ENCODE assay signal across 8 mouse cellular contexts in genomic region chr3:95700233-95700681, GRCm38 (mm10). TPM values are rescaled to one million over a fixed set of nuclear protein-coding genes. Genes with fewer than 3 reads are reported as not detected.
DNase-seq lines count a peak whose midpoint lies in the region; ATAC-seq and TF ChIP-seq lines count a peak whose summit lies in the region.

No protein-coding gene starts in this region.

- TF ChIP-seq POLR2A in thymus, adult 2 months (IDR thresholded peaks at IDR 0.05; ENCODE audit: control insufficient read depth, extremely low read depth, insufficient read depth, low read length, poor library complexity), result no peak

- H3K9me3 ChIP-seq in heart, embryonic 10.5 days, result no peaks in the 10 kb centered on the region
- H3K9me3 ChIP-seq in heart, embryonic 12.5 days (replicated peaks), result no peaks in the 10 kb centered on the region
- H3K9me3 ChIP-seq in midbrain, embryonic 16.5 days (replicated peaks; ENCODE audit: control insufficient read depth, low read length, poor library complexity, severe bottlenecking), result no peaks in the 10 kb centered on the region
- H3K9me3 ChIP-seq in midbrain, embryonic 11.5 days (ENCODE audit: control insufficient read depth, low read length), result no peaks in the 10 kb centered on the region

- DNase-seq in heart, embryonic 10.5 days (ENCODE audit: low spot score), result no peak
- DNase-seq in midbrain, embryonic 11.5 days (ENCODE audit: low spot score, missing footprints), result no peak
- peak; percentile 54 for DNase-seq in gastrocnemius, postnatal 10 days
- DNase-seq in testis, postnatal 14 days (ENCODE audit: low spot score), result peak; percentile 49
- DNase-seq in thymus, adult 2 months, result no peak
- DNase-seq in spleen, postnatal 4 days (ENCODE audit: low spot score in 2 of 2), result no peak

- H3K27me3 ChIP-seq in heart, embryonic 10.5 days (ENCODE audit: insufficient read depth, poor library complexity, severe bottlenecking), result no peaks in the 10 kb centered on the region
- no peaks in the 10 kb centered on the region for H3K27me3 ChIP-seq in heart, embryonic 12.5 days (replicated peaks)
- no peaks in the 10 kb centered on the region for H3K27me3 ChIP-seq in midbrain, embryonic 16.5 days (ENCODE audit: control insufficient read depth, insufficient read depth, low read depth, low read length)
- H3K27me3 ChIP-seq in midbrain, embryonic 11.5 days (ENCODE audit: control insufficient read depth, insufficient read depth, low read length), result no peaks in the 10 kb centered on the region
- H3K27me3 ChIP-seq in thymus, adult 2 months (ENCODE audit: control insufficient read depth, insufficient read depth, low read length), result no peaks in the 10 kb centered on the region

- no peaks in the 10 kb centered on the region for H3K36me3 ChIP-seq in heart, embryonic 10.5 days
- H3K36me3 ChIP-seq in heart, embryonic 12.5 days, result no peaks in the 10 kb centered on the region
- H3K36me3 ChIP-seq in midbrain, embryonic 16.5 days (ENCODE audit: control insufficient read depth, insufficient read depth, low read length), result no peaks in the 10 kb centered on the region
- no peaks in the 10 kb centered on the region for H3K36me3 ChIP-seq in midbrain, embryonic 11.5 days (ENCODE audit: control insufficient read depth, insufficient read depth, low read length)
- H3K36me3 ChIP-seq in thymus, adult 2 months (ENCODE audit: control insufficient read depth, insufficient read depth, low read length), result no peaks in the 10 kb centered on the region

- ATAC-seq in heart, embryonic 12.5 days (ENCODE audit: insufficient number of reproducible peaks, low FRiP score), result no peak
- ATAC-seq in midbrain, embryonic 16.5 days, result 0 out of 2 replicates have a peak, but pooled peaks have one; percentile 42
- no peak for ATAC-seq in midbrain, embryonic 11.5 days (ENCODE audit: low FRiP score)

- H3K9ac ChIP-seq in heart, embryonic 12.5 days, result no peak overlapping the region
- H3K9ac ChIP-seq in midbrain, embryonic 16.5 days (ENCODE audit: low read depth, low read length), result no peak overlapping the region
- no peak overlapping the region for H3K9ac ChIP-seq in midbrain, embryonic 11.5 days (ENCODE audit: low read length)

- no peak for TF ChIP-seq CTCF in thymus, adult 2 months (IDR thresholded peaks at IDR 0.05; ENCODE audit: borderline replicate concordance, control insufficient read depth, extremely low read depth, insufficient read depth, low read length, poor library complexity)

- peaks cover 42% of the 10 kb centered on the region for H3K4me1 ChIP-seq in heart, embryonic 10.5 days
- peaks cover 41% of the 10 kb centered on the region for H3K4me1 ChIP-seq in heart, embryonic 12.5 days (replicated peaks)
- peaks cover 5% of the 10 kb centered on the region for H3K4me1 ChIP-seq in midbrain, embryonic 16.5 days (ENCODE audit: control insufficient read depth, insufficient read depth, low read length)
- peaks cover 12% of the 10 kb centered on the region for H3K4me1 ChIP-seq in midbrain, embryonic 11.5 days (ENCODE audit: control insufficient read depth, insufficient read depth, low read length)
- H3K4me1 ChIP-seq in thymus, adult 2 months (replicated peaks; ENCODE audit: control insufficient read depth, insufficient read depth, low read length), result no peaks in the 10 kb centered on the region

- no peak overlapping the region for H3K4me2 ChIP-seq in heart, embryonic 12.5 days
- H3K4me2 ChIP-seq in midbrain, embryonic 16.5 days (ENCODE audit: low read length), result no peak overlapping the region
- H3K4me2 ChIP-seq in midbrain, embryonic 11.5 days, result no peak overlapping the region

- H3K4me3 ChIP-seq in heart, embryonic 10.5 days, result no peak overlapping the region
- H3K4me3 ChIP-seq in heart, embryonic 12.5 days, result no peak overlapping the region
- H3K4me3 ChIP-seq in midbrain, embryonic 16.5 days (ENCODE audit: low read depth, low read length), result no peak overlapping the region
- no peak overlapping the region for H3K4me3 ChIP-seq in midbrain, embryonic 11.5 days (ENCODE audit: low read depth, low read length)
- no peak overlapping the region for H3K4me3 ChIP-seq in thymus, adult 2 months (ENCODE audit: control insufficient read depth, insufficient read depth, low read length)

- 64% methylated on average over 6 of the region's 6 CpGs for WGBS in heart, embryonic 10.5 days
- 63% methylated on average over 6 of the region's 6 CpGs for WGBS in heart, embryonic 12.5 days
- WGBS in midbrain, embryonic 16.5 days, result 62% methylated on average over 6 of the region's 6 CpGs
- 66% methylated on average over 6 of the region's 6 CpGs for WGBS in midbrain, embryonic 11.5 days
- 94% methylated on average over 6 of the region's 6 CpGs for WGBS in thymus, adult 2 months

- peak overlapping the region; percentile 57; the same call in 1 of the 2 replicates for H3K27ac ChIP-seq in heart, embryonic 10.5 days
- no peak overlapping the region for H3K27ac ChIP-seq in heart, embryonic 12.5 days (ENCODE audit: poor library complexity, severe bottlenecking)
- H3K27ac ChIP-seq in midbrain, embryonic 16.5 days (ENCODE audit: low read length), result no peak overlapping the region
- H3K27ac ChIP-seq in midbrain, embryonic 11.5 days (ENCODE audit: low read depth, low read length), result no peak overlapping the region
- no peak overlapping the region for H3K27ac ChIP-seq in thymus, adult 2 months (ENCODE audit: control insufficient read depth, insufficient read depth, low read length)

RNA-seq across cellular contexts. Expression of gene Adamtsl4, which starts 12.5 kb away (rescaled TPM):
- 4.2 and 5.7 TPM in 2 replicates for polyA plus RNA-seq in heart, embryonic 10.5 days (2016; fragmentation: Nextera tagmentation; extraction: Ambion mirVana)
- polyA plus RNA-seq in heart, embryonic 12.5 days (2016; fragmentation: Nextera tagmentation; extraction: Ambion mirVana), result 4.3 and 4.9 TPM in 2 replicates
- polyA plus RNA-seq in midbrain, embryonic 16.5 days (2015; fragmentation: Nextera tagmentation; extraction: Ambion mirVana), result 0.80 and 1.0 TPM in 2 replicates
- polyA plus RNA-seq in midbrain, embryonic 11.5 days (2014; fragmentation: Nextera tagmentation; extraction: Ambion mirVana), result 0.28 and 0.52 TPM in 2 replicates
- 10 to 100 TPM; 23.9 to 26.3 TPM for total RNA-seq in gastrocnemius, postnatal 10 days (2021)
- 3.1 and 4.1 TPM in 2 replicates for polyA plus RNA-seq in thymus, adult 2 months (2012; rRNA removed)

RNA-seq across cellular contexts. Expression of gene Ecm1, which starts 39.1 kb away (rescaled TPM):
- 76.8 and 109 TPM in 2 replicates for polyA plus RNA-seq in heart, embryonic 10.5 days (2016; fragmentation: Nextera tagmentation; extraction: Ambion mirVana)
- polyA plus RNA-seq in heart, embryonic 12.5 days (2016; fragmentation: Nextera tagmentation; extraction: Ambion mirVana), result 82.4 and 90.1 TPM in 2 replicates
- 10.0 and 11.5 TPM in 2 replicates for polyA plus RNA-seq in midbrain, embryonic 16.5 days (2015; fragmentation: Nextera tagmentation; extraction: Ambion mirVana)
- 15.4 and 18.0 TPM in 2 replicates for polyA plus RNA-seq in midbrain, embryonic 11.5 days (2014; fragmentation: Nextera tagmentation; extraction: Ambion mirVana)
- 10 to 100 TPM; 19.7 to 29.7 TPM for total RNA-seq in gastrocnemius, postnatal 10 days (2021)
- polyA plus RNA-seq in thymus, adult 2 months (2012; rRNA removed), result 80.2 and 125 TPM in 2 replicates

RNA-seq across cellular contexts. Expression of gene Mcl1, which starts 41.7 kb away (rescaled TPM):
- 37.7 and 50.2 TPM in 2 replicates for polyA plus RNA-seq in heart, embryonic 10.5 days (2016; fragmentation: Nextera tagmentation; extraction: Ambion mirVana)
- 65.2 and 66.9 TPM in 2 replicates for polyA plus RNA-seq in heart, embryonic 12.5 days (2016; fragmentation: Nextera tagmentation; extraction: Ambion mirVana)
- polyA plus RNA-seq in midbrain, embryonic 16.5 days (2015; fragmentation: Nextera tagmentation; extraction: Ambion mirVana), result 37.9 and 43.1 TPM in 2 replicates
- polyA plus RNA-seq in midbrain, embryonic 11.5 days (2014; fragmentation: Nextera tagmentation; extraction: Ambion mirVana), result 74.1 and 79.9 TPM in 2 replicates
- total RNA-seq in gastrocnemius, postnatal 10 days (2021), result 100 to 1,000 TPM in 1 of 2 experiments, 10 to 100 TPM in 1; 96.8 to 111 TPM
- polyA plus RNA-seq in thymus, adult 2 months (2012; rRNA removed), result 145 and 198 TPM in 2 replicates

RNA-seq across cellular contexts. Expression of gene Tars2, which starts 59.7 kb away (rescaled TPM):
- 61.9 and 62.6 TPM in 2 replicates for polyA plus RNA-seq in heart, embryonic 10.5 days (2016; fragmentation: Nextera tagmentation; extraction: Ambion mirVana)
- 43.6 TPM in 2 replicates for polyA plus RNA-seq in heart, embryonic 12.5 days (2016; fragmentation: Nextera tagmentation; extraction: Ambion mirVana)
- polyA plus RNA-seq in midbrain, embryonic 16.5 days (2015; fragmentation: Nextera tagmentation; extraction: Ambion mirVana), result 46.2 and 54.1 TPM in 2 replicates
- 47.9 and 49.6 TPM in 2 replicates for polyA plus RNA-seq in midbrain, embryonic 11.5 days (2014; fragmentation: Nextera tagmentation; extraction: Ambion mirVana)
- total RNA-seq in gastrocnemius, postnatal 10 days (2021), result 10 to 100 TPM; 27.7 to 29.4 TPM
- polyA plus RNA-seq in thymus, adult 2 months (2012; rRNA removed), result 43.3 and 44.1 TPM in 2 replicates

Comparison
In these comparisons a context has a peak if more than half of its experiments do, and no peak if none do; other contexts are left out.
1. DNase-seq: peak in gastrocnemius, postnatal 10 days (single experiment) and testis, postnatal 14 days (single experiment); none in heart, embryonic 10.5 days (single experiment), midbrain, embryonic 11.5 days (single experiment), thymus, adult 2 months (single experiment) and spleen, postnatal 4 days (0 of 2).